Mouse (Mus musculus): Measurements from ENCODE around the gene Lime1.

Lime1 gene

GRCm38 (mm10) chr2:181379778-181380177 is at the start of gene Lime1:
Lime1 (plus strand) TSS chr2:181380078.
- DNase-seq (ENCODE audit: low spot score in 2 of 2): no peak

- DNase-seq (ENCODE audit: low spot score in 2 of 2): no peak
Measured at GRCm38 (mm10) chr2:181332542-181332941, 47.3 kb upstream of the Lime1 start.

- peak; percentile 34 to 71 for DNase-seq (ENCODE audit: low spot score in 2 of 2)
Measured at GRCm38 (mm10) chr2:181334023-181334422, 45.9 kb upstream of the Lime1 start.

GRCm38 (mm10) chr2:181340426-181340825 is 39.5 kb upstream of the Lime1 start:
- DNase-seq (ENCODE audit: low spot score in 2 of 2): no peak

GRCm38 (mm10) chr2:181342766-181343165 is 37.1 kb upstream of the Lime1 start:
- peak; percentile 19 to 30 for DNase-seq (ENCODE audit: low spot score in 2 of 2)

- no peak for DNase-seq (ENCODE audit: low spot score in 2 of 2)
Measured at GRCm38 (mm10) chr2:181356780-181357179, 23.1 kb upstream of the Lime1 start.

GRCm38 (mm10) chr2:181363946-181364345 is 15.9 kb upstream of the Lime1 start:
- DNase-seq (ENCODE audit: low spot score in 2 of 2): no peak

GRCm38 (mm10) chr2:181364487-181364859 is 15.4 kb upstream of the Lime1 start:
- no peak for DNase-seq (ENCODE audit: low spot score in 2 of 2)

GRCm38 (mm10) chr2:181364860-181365596 is 14.8 kb upstream of the Lime1 start, which contains the start of the genes Zgpat and Arfrp1:
Zgpat (plus strand) TSS chr2:181364928.
Arfrp1 (minus strand) TSS chr2:181365404.
- DNase-seq (ENCODE audit: low spot score in 2 of 2): peak; percentile 84 to 87

GRCm38 (mm10) chr2:181365655-181366075 is 14.2 kb upstream of the Lime1 start:
- DNase-seq (ENCODE audit: low spot score in 2 of 2): no peak

- no peak for DNase-seq (ENCODE audit: low spot score in 2 of 2)
Measured at GRCm38 (mm10) chr2:181370001-181370400, 9.9 kb upstream of the Lime1 start.

- DNase-seq (ENCODE audit: low spot score in 2 of 2): no peak
Measured at GRCm38 (mm10) chr2:181375787-181376186, 4.1 kb upstream of the Lime1 start.

GRCm38 (mm10) chr2:181377230-181377629 is 2.6 kb upstream of the Lime1 start:
- DNase-seq (ENCODE audit: low spot score in 2 of 2): no peak

- DNase-seq (ENCODE audit: low spot score in 2 of 2): no peak
Measured at GRCm38 (mm10) chr2:181378701-181379100, 1.2 kb upstream of the Lime1 start.

- DNase-seq (ENCODE audit: low spot score in 2 of 2): no peak
Measured at GRCm38 (mm10) chr2:181380251-181380650, 373 bp downstream of the Lime1 start.

GRCm38 (mm10) chr2:181381107-181381506 is 1.2 kb downstream of the Lime1 start:
- DNase-seq (ENCODE audit: low spot score in 2 of 2): no peak

GRCm38 (mm10) chr2:181381631-181382306 is 1.9 kb downstream of the Lime1 start:
- no peak for DNase-seq (ENCODE audit: low spot score in 2 of 2)

GRCm38 (mm10) chr2:181384463-181384862 is 4.6 kb downstream of the Lime1 start:
- no peak for DNase-seq (ENCODE audit: low spot score in 2 of 2)

- DNase-seq (ENCODE audit: low spot score in 2 of 2): peak; percentile 75 to 79
Measured at GRCm38 (mm10) chr2:181384919-181385391, 5.1 kb downstream of the Lime1 start.

GRCm38 (mm10) chr2:181385885-181386284 is 6.0 kb downstream of the Lime1 start:
- DNase-seq (ENCODE audit: low spot score in 2 of 2): peak; percentile 59 to 64

GRCm38 (mm10) chr2:181386663-181387210 is 6.9 kb downstream of the Lime1 start:
- DNase-seq (ENCODE audit: low spot score in 2 of 2): no peak

GRCm38 (mm10) chr2:181390136-181390870 is 10.4 kb downstream of the Lime1 start:
- DNase-seq (ENCODE audit: low spot score in 2 of 2): no peak

Data from heart, adult 9 months (tissue).